Mouse (Mus musculus) left cerebral cortex, postnatal 14 days (tissue): Measurements from ENCODE around the gene Grap2. TPM values are rescaled to one million over a fixed set of nuclear protein-coding genes. Genes with fewer than 3 reads are reported as not detected.

Experiments
- microRNA-seq, 2 experiments: library from miRNA; unstranded; fragments of <30 nt; microRNA quantifications; one replicate each; pipeline ENCODE4 v1.2.0; 2022
- total RNA-seq, 2 experiments: library from RNA; stranded (reverse); gene quantifications; 2 replicates each; pipeline ENCODE4 v1.2.3; 2021

The Grap2 gene
- total RNA-seq, 2 experiments from 2014 or later: 0.87 to 1.0 TPM

Small RNA genes within 50 kb of the gene (microRNA-seq; reads per million reads assigned to microRNA genes)
- 0 reads per million in 2 experiments for gene Mir6957

Other genes starting within 250 kb of the Grap2 start
- under 1 TPM in 1 of 2 experiments, not detected in 1; 0.15 TPM for gene Enthd1, start 7.4 kb upstream of the Grap2 start, total RNA-seq
- under 1 TPM; 0.37 to 0.53 TPM for gene Fam83f, start 99.3 kb downstream of the Grap2 start, total RNA-seq
- 100 to 1,000 TPM; 127 to 131 TPM for gene Tnrc6b, start 138.7 kb downstream of the Grap2 start, total RNA-seq